Mouse (Mus musculus): ENCODE measurements around the gene Ppp1r9a. TPM values are rescaled to one million over a fixed set of nuclear protein-coding genes. Genes with fewer than 3 reads are reported as not detected.

The Ppp1r9a gene
- polyA plus RNA-seq, 1 experiment from 2014 or later, result 16.3 TPM

DNA sequence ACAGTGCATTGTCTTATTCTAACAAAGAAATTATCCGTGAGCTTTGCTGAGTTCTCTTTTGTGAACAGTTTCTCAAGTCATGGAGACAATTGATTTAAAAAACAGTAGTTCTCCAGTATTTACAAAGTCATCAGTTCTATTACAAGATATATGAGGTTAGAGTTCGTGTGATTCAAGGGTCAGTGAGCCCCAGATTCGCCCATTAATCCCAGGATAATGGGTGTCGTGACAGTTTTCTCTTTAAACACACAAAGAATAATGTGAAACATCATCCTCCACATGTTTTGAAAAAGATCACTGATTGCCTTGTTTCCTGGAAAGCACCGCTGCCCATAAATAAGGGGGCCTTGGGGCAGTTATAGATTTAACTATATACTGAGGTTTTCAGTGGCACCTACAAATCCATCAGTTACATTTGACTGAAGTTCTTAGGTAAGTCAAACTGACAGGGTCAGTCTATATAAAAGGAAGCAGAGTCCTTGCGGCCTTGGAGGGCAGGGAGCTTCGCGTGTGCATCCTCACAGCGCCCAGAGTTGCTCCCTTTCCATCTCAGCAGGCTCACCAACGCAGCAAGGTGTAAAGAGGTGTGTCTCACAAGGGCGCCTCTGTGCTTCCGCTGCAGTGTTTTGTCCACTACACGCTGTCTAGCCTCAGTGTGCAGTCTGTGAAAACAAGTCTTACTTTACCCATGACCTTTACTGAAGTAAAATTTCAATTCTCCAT lies 126.6 kb downstream of the Ppp1r9a start:
- H3K9ac ChIP-seq, result no peak overlapping the region
- H3K27ac ChIP-seq, result no peak overlapping the region
- no peaks in the 10 kb centered on the region for H3K36me3 ChIP-seq
- no peak overlapping the region for H3K4me3 ChIP-seq
- H3K4me2 ChIP-seq, result no peak overlapping the region
- no peaks in the 10 kb centered on the region for H3K27me3 ChIP-seq
- no peak for ATAC-seq (ENCODE audit: insufficient number of reproducible peaks, low FRiP score, low TSS enrichment, low read depth)
- H3K9me3 ChIP-seq, result no peaks in the 10 kb centered on the region
- no peaks in the 10 kb centered on the region for H3K4me1 ChIP-seq
- WGBS, result 74% methylated on average over 13 of the region's 13 CpGs

DNA sequence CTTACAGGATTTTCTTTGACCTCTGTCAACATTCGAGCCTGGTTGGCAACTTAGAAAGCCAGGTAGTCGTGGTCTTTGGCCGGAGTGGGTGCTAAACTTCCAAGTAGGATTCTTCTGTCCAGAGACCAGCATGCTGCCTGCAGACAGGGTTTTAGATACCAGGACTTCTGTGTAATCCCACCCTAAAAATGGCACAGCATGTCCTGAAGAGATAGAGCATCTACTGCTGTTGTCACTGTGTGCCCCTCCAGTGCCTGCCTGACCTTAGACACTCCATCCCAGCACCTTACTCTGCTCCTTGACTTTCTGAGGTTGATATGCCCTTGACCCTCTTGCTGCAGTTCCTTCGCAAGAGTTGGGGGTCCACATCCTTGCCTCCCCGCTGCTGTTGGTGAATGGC lies 127.2 kb downstream of the Ppp1r9a start:
- Histone ChIP-seq H3K4me3 (no peak overlapping the region), H3K27me3 (no peaks in the 10 kb centered on the region), H3K36me3 (no peaks in the 10 kb centered on the region), H3K4me2 (no peak overlapping the region), H3K9me3 (no peaks in the 10 kb centered on the region), H3K27ac (no peak overlapping the region), H3K9ac (no peak overlapping the region), H3K4me1 (no peaks in the 10 kb centered on the region)
- 95% methylated on average over 5 of the region's 5 CpGs for WGBS
- ATAC-seq (ENCODE audit: insufficient number of reproducible peaks, low FRiP score, low TSS enrichment, low read depth), result no peak

DNA sequence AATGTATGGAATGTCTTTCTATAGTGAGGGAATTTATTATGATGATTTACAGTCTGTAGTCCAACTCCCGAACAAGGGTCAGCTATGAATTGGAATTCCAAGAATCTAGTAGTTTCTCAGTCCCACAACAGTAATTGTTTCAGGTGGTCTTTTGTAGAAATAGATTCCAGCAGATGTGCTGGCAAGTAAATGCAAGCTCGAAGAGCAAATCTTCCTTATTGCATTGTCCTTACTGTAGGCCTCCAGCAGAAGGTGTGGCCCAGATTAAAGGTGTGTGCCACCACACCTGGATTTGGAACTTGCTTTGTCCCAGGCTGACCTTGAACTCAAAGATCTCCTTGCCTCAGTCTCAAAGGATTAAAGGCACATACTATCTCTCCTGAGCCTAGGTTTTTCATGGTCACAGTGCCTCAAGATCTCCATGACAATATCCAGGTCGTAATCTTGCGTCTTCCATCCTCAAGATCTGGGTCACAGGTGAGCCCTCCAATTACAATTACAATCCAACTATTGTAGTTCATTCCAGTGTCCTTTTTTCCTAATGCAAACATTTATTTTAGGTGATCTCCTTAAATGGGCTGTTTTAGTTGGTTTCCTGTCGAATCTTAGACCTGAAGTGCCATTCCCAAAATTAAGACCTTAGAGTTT lies 130.4 kb downstream of the Ppp1r9a start:
- Histone ChIP-seq H3K9me3 (no peaks in the 10 kb centered on the region), H3K27ac (no peak overlapping the region), H3K4me2 (no peak overlapping the region), H3K27me3 (no peaks in the 10 kb centered on the region), H3K4me1 (no peaks in the 10 kb centered on the region), H3K9ac (no peak overlapping the region), H3K4me3 (no peak overlapping the region), H3K36me3 (no peaks in the 10 kb centered on the region)
- WGBS, result 76% methylated on average over 5 of the region's 5 CpGs
- no peak for ATAC-seq (ENCODE audit: insufficient number of reproducible peaks, low FRiP score, low TSS enrichment, low read depth)

DNA sequence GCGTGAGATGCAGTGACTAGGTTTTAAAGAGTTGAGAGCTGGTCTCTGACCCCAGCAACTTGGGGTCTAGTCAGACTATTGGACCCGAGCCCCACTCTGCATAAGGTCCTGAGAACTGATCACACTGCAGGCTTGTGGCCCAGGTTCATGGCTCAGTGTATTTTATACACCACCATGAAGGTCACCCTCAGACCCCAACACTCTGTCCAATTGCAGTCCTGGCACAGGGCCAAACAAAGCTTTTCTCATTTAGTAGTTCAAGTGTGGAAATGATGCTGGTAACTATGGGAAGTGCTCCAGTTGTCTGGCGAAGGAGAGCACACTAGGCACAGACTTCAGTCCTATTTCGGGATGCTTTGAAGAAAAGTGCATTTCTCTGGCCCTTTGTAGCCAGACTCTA lies 134.5 kb downstream of the Ppp1r9a start:
- no peak overlapping the region for H3K4me3 ChIP-seq
- WGBS, result 77% methylated on average over 4 of the region's 4 CpGs
- no peaks in the 10 kb centered on the region for H3K9me3 ChIP-seq
- H3K27ac ChIP-seq, result no peak overlapping the region
- no peaks in the 10 kb centered on the region for H3K36me3 ChIP-seq
- no peaks in the 10 kb centered on the region for H3K4me1 ChIP-seq
- no peak overlapping the region for H3K4me2 ChIP-seq
- H3K9ac ChIP-seq, result no peak overlapping the region
- H3K27me3 ChIP-seq, result no peaks in the 10 kb centered on the region
- ATAC-seq (ENCODE audit: insufficient number of reproducible peaks, low FRiP score, low TSS enrichment, low read depth), result no peak

DNA sequence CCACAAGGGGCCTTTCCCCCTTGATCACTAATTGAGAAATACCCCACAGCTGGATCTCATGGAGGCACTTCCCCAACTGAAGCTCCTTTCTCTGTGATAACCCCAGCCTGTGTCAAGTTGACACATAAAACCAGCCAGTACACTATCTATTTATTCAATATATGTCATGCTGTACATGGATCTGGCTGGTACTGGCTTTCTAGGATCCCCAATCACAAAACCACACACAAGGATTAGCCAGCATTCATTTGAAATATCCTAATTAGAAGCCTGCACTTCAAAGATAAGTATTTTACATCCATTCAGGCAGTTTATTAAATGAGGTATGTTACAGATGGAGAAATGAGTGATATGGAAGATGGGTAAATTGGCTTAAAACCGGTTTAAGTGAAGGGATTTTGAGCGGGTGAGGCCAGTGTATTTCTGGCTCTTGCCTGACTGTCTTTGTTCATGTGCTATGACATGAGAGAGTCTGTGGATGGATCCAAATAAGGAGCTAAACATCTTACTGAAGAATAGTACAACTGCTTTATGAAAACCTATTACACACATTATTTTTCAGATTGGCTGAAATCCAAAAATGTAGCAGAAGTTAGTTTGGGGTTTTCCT lies 135.5 kb downstream of the Ppp1r9a start:
- H3K9me3 ChIP-seq, result no peaks in the 10 kb centered on the region
- no peak overlapping the region for H3K9ac ChIP-seq
- H3K27me3 ChIP-seq, result no peaks in the 10 kb centered on the region
- H3K4me3 ChIP-seq, result no peak overlapping the region
- 84% methylated on average over 2 of the region's 2 CpGs for WGBS
- no peaks in the 10 kb centered on the region for H3K4me1 ChIP-seq
- no peak for ATAC-seq (ENCODE audit: insufficient number of reproducible peaks, low FRiP score, low TSS enrichment, low read depth)
- H3K36me3 ChIP-seq, result no peaks in the 10 kb centered on the region
- no peak overlapping the region for H3K4me2 ChIP-seq
- H3K27ac ChIP-seq, result no peak overlapping the region

DNA sequence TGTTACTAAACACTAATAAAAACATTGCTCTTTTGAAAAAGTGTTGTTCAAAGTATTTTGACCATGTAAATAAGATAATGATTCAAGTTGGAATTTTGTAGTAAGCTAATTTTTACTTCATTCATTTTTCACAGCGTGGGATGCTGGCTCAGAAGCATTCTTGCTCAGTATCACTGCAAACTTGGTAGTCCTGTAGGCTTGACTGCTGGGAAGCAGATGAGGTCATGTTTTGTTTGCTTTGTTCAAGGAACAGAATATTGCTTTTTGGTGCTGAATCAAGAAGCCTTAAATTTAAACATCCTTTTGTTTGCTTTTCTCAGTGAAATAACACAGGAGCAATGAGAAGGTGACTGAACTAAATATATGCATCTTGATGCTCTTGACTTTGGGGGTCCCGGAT lies 136.6 kb downstream of the Ppp1r9a start:
- Histone ChIP-seq H3K36me3 (no peaks in the 10 kb centered on the region), H3K9ac (no peak overlapping the region), H3K27me3 (no peaks in the 10 kb centered on the region), H3K9me3 (no peaks in the 10 kb centered on the region), H3K27ac (no peak overlapping the region), H3K4me3 (no peak overlapping the region), H3K4me2 (no peak overlapping the region), H3K4me1 (no peaks in the 10 kb centered on the region)
- ATAC-seq (ENCODE audit: insufficient number of reproducible peaks, low FRiP score, low TSS enrichment, low read depth), result no peak
- WGBS, result 88% methylated on average over 2 of the region's 2 CpGs

DNA sequence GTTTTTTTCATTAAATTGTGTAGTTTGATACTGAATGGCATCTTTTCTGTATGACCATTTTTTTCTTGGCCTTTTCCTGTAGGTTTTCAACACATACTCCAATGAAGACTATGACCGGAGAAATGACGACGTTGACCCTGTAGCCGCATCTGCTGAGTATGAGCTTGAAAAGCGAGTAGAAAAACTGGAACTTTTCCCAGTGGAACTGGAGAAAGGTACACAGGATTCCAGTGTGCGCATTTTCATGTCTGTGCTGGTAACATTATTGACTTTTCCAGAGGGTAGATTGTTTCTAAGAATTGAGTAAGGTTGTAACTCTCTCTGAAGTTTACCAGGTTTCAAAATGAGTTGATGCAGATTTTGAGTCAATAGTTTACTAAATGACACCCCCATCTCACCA lies 143.1 kb downstream of the Ppp1r9a start:
- H3K27ac ChIP-seq, result no peak overlapping the region
- H3K27me3 ChIP-seq, result no peaks in the 10 kb centered on the region
- H3K4me1 ChIP-seq, result no peaks in the 10 kb centered on the region
- H3K4me2 ChIP-seq, result no peak overlapping the region
- H3K9ac ChIP-seq, result no peak overlapping the region
- 84% methylated on average over 6 of the region's 6 CpGs for WGBS
- no peak overlapping the region for H3K4me3 ChIP-seq
- no peaks in the 10 kb centered on the region for H3K36me3 ChIP-seq
- H3K9me3 ChIP-seq, result no peaks in the 10 kb centered on the region
- no peak for ATAC-seq (ENCODE audit: insufficient number of reproducible peaks, low FRiP score, low TSS enrichment, low read depth)

DNA sequence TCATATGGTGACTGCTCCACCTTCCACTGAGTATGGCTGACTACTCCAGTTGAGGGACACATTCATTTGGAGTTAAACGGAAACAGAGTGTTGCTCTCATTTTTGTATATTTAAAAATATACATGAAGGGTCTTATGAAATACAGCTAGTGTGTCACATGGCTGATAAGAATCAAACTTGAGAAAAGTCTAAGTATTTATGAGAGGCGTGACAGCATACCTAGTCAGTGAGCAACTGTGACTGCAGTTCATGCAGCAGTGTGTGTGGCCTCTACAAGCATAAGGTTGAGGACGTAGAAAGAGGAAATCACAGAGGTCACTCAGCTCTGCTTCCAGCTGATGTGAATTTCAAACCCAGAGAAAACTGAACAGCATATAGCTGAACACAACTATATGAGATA lies 145.3 kb downstream of the Ppp1r9a start:
- Histone ChIP-seq H3K4me2 (no peak overlapping the region), H3K27me3 (no peaks in the 10 kb centered on the region), H3K9me3 (no peaks in the 10 kb centered on the region), H3K36me3 (no peaks in the 10 kb centered on the region), H3K4me1 (no peaks in the 10 kb centered on the region), H3K27ac (no peak overlapping the region), H3K4me3 (no peak overlapping the region), H3K9ac (no peak overlapping the region)
- 77% methylated on average over 3 of the region's 3 CpGs for WGBS
- ATAC-seq (ENCODE audit: insufficient number of reproducible peaks, low FRiP score, low TSS enrichment, low read depth), result no peak

DNA sequence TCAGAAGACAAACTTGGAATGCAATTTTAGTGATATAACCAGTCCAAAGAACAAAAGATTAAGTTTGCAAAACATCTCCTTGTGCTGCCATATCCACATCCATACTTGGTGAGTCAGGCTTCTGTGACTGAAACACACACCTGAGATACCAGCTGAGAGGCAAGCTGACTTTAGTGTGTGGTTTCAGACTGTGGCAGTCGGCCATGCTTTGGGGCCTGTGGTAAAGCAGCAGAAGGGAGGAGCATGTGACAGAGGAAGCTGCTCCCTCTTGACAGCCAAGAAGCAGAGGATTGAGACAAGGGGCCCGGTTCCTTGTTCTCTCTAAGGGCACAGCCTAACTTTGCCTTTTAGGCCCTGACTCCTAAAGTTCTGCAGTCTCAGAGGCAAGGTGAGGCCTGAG lies 149.6 kb downstream of the Ppp1r9a start:
- WGBS, result 58% methylated on average over 2 of the region's 2 CpGs
- H3K9ac ChIP-seq, result no peak overlapping the region
- no peak overlapping the region for H3K4me2 ChIP-seq
- H3K36me3 ChIP-seq, result no peaks in the 10 kb centered on the region
- no peaks in the 10 kb centered on the region for H3K4me1 ChIP-seq
- H3K27ac ChIP-seq, result no peak overlapping the region
- no peak for ATAC-seq (ENCODE audit: insufficient number of reproducible peaks, low FRiP score, low TSS enrichment, low read depth)
- H3K27me3 ChIP-seq, result no peaks in the 10 kb centered on the region
- no peaks in the 10 kb centered on the region for H3K9me3 ChIP-seq
- H3K4me3 ChIP-seq, result no peak overlapping the region

DNA sequence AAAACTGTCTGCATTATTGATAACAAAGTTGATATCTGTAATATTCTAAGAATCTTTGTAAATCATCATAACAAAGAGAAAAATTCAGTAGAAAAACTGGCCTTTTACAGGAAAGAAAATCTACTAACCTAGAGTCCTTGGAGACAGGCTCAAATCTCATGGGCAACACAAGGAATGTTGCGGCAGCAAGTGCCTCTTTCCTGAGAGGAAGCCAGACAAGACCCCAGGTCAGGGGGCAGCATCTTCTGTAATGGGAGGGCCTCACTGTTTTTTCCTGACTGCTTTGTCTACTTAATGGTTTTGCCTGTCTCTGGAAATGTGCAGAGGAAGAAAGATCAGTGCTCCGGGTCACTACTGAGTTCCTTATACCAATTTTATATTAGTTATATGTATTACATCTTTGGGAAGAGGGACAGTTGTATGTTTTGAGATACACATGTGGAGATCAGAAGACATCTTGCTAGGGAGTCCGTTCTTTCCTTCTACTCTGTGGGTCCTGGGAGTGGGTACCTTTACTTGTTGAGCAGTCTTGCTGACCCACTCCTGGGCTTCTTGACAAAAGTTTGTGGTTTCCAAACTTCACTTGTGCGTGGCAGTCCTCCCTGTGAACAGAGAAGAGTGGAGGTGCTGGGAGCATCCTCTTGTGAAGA lies 151.9 kb downstream of the Ppp1r9a start:
- Histone ChIP-seq H3K4me3 (no peak overlapping the region), H3K36me3 (no peaks in the 10 kb centered on the region), H3K27me3 (no peaks in the 10 kb centered on the region), H3K4me1 (no peaks in the 10 kb centered on the region), H3K9me3 (no peaks in the 10 kb centered on the region), H3K27ac (no peak overlapping the region), H3K9ac (no peak overlapping the region), H3K4me2 (no peak overlapping the region)
- ATAC-seq (ENCODE audit: insufficient number of reproducible peaks, low FRiP score, low TSS enrichment, low read depth), result no peak
- 84% methylated on average over 4 of the region's 4 CpGs for WGBS

DNA sequence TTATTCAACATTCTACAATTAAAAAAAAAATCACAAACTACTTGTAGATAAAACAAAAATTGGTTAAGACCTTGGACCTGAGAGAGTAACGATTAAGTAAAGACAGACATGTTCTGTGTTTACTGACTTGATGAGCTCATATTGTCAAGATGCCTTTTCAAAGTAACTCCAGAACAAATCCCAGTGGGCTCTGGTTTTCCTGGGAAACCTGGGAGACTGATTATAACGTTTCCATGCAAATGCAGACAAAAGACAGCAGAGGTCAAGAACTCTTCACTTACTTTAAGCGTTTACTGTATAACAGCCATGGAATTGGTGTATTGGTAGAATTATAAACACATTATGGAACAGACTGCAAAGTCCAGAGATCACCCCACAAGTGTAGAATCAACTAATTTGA lies 172.0 kb downstream of the Ppp1r9a start:
- Histone ChIP-seq H3K4me3 (no peak overlapping the region), H3K9me3 (no peaks in the 10 kb centered on the region), H3K4me1 (no peaks in the 10 kb centered on the region), H3K4me2 (no peak overlapping the region), H3K36me3 (peaks cover 3% of the 10 kb centered on the region; the same call in 1 of the 2 replicates), H3K9ac (no peak overlapping the region), H3K27ac (no peak overlapping the region), H3K27me3 (no peaks in the 10 kb centered on the region)
- ATAC-seq (ENCODE audit: insufficient number of reproducible peaks, low FRiP score, low TSS enrichment, low read depth), result no peak
- WGBS, result 73% methylated on average over 3 of the region's 3 CpGs

DNA sequence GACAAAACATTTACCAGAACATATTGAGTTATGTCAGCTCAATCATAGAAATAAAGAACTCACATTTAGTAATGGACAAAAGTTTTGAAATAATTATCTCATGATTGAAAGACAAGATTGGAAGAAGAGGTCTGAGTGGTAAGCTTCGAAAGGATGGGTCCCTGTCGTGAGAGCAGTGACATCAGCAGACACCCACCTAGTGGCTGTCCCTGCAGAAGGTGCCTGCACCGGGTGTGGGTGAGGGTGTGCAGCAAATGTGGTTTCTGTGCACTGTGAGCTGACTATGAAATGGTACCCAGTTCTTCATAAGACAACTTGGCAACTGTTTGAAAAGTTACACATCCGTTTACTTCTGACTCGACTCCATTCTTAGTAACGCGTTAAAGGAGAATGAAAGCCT lies 173.0 kb downstream of the Ppp1r9a start:
- H3K4me2 ChIP-seq, result no peak overlapping the region
- no peak for ATAC-seq (ENCODE audit: insufficient number of reproducible peaks, low FRiP score, low TSS enrichment, low read depth)
- H3K27ac ChIP-seq, result no peak overlapping the region
- H3K36me3 ChIP-seq, result peaks cover 3% of the 10 kb centered on the region; the same call in 1 of the 2 replicates
- H3K9me3 ChIP-seq, result no peaks in the 10 kb centered on the region
- no peaks in the 10 kb centered on the region for H3K27me3 ChIP-seq
- no peak overlapping the region for H3K4me3 ChIP-seq
- H3K9ac ChIP-seq, result no peak overlapping the region
- H3K4me1 ChIP-seq, result no peaks in the 10 kb centered on the region
- 76% methylated on average over 7 of the region's 7 CpGs for WGBS

Data from limb, embryonic 15.5 days (tissue).